Mouse (Mus musculus) limb, embryonic 15.5 days (tissue): ENCODE measurements around the gene P2rx3. TPM values are rescaled to one million over a fixed set of nuclear protein-coding genes. Genes with fewer than 3 reads are reported as not detected.

ENCODE experiments used
- ATAC-seq: fragments of 200-750 bp; cut with Nextera tagmentation; 2 replicates; pipeline ENCODE4 v1.8.0; 2017; ENCODE audit warnings: low read depth, moderate TSS enrichment; ENCODE audit not compliant: insufficient number of reproducible peaks, low FRiP score, low TSS enrichment
- H3K27ac ChIP-seq: fragments of 300-500 bp; sonication (generic); 2 replicates; pipeline ENCODE4 v1.5.1; 2015; ENCODE audit warnings: moderate library complexity, mild to moderate bottlenecking, inconsistent platforms
- H3K27me3 ChIP-seq: fragments of 300-500 bp; sonication (generic); 2 replicates; pipeline ENCODE4 v1.6.1; 2015; ENCODE audit warnings: inconsistent platforms
- H3K36me3 ChIP-seq: fragments of 300-500 bp; sonication (generic); 2 replicates; pipeline ENCODE4 v1.6.1; 2015; ENCODE audit warnings: inconsistent platforms
- H3K4me1 ChIP-seq: fragments of 300-500 bp; sonication (generic); 2 replicates; pipeline ENCODE4 v1.6.1; 2015; ENCODE audit warnings: inconsistent platforms
- H3K4me2 ChIP-seq: fragments of 300-500 bp; sonication (generic); 2 replicates; pipeline ENCODE4 v1.6.1; 2015; ENCODE audit warnings: mild to moderate bottlenecking, inconsistent platforms
- H3K4me3 ChIP-seq: fragments of 300-500 bp; sonication (generic); 2 replicates; pipeline ENCODE4 v1.5.1; 2015; ENCODE audit warnings: mild to moderate bottlenecking, inconsistent platforms
- H3K9ac ChIP-seq: fragments of 300-500 bp; sonication (generic); 2 replicates; pipeline ENCODE4 v1.6.1; 2015; ENCODE audit warnings: inconsistent platforms
- H3K9me3 ChIP-seq: fragments of 300-500 bp; sonication (generic); 2 replicates; pipeline ENCODE4 v1.6.1; 2016; ENCODE audit warnings: inconsistent platforms
- WGBS: fragments of 180-500 bp; shearing (Covaris S2); methylation state at CpG from one replicate; pipeline ENCODE4 v1.1.7; 2015; 5-methylcytosine and 5-hydroxymethylcytosine counted together
- polyA plus RNA-seq: library from polyadenylated mRNA; unstranded; fragments of >200 nt; fragmentation: Nextera tagmentation; extraction: Ambion mirVana; gene quantifications from 2 replicates; pipeline ENCODE4 v1.2.1, GENCODE M21; 2015

The P2rx3 gene
- 0.19 and 0.58 TPM in 2 replicates for polyA plus RNA-seq

DNA sequence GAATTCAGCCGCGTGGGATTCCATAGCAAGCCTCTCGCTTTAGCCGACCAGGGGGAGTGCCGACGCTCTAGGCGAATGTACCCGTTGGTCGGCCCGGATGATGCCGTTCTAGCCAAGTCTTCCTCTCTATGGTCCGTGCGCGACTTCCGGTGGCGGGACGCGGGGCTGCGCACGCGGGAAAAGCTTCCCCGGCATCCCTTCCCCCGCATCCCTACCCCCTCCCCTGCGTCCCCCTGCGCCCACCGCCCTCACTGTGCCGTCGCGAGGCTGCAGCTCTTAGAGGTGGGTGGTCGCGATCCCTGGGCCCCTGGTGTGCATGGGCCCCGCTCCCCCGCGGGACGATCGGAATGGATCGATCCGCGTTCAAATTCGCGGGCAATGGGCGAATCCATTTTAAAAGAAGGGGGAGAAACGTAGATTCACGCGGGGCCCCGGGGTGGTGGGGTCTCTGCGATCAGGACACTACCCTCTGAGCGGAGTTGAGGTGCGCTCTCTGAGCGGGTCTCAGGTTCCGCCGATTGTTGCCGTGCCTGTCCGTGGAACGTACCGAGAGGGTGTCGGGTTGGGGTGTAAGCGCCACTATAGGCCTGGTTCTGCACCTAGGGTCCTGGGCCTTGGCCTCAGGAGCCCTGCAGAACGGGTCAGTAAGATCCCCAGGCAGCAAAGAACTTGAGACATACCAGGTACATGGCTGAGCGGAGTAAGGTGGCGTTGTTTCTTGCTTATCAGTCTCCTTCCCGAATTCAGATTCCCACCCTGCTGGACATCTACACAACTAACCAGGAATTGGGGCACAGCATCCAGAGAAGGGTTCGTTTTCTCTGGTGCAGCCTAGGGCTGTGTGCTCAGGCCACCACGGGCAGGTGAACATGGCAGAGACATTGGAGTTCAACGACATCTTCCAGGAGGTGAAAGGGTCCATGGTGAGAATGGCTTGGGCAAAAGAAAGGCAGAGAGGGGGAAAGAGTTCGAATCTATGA is at the start of gene P2rx3, which contains the start of gene Ssrp1:
TSS of gene P2rx3 (minus strand) at position 416 of the 980 bp plus-strand sequence.
TSS of gene Ssrp1 (plus strand) at position 188 of the 980 bp plus-strand sequence.
- under 1% methylated on average over 66 of the region's 66 CpGs for WGBS
- peak; percentile 92 for ATAC-seq

GRCm38 (mm10) chr2:85073751-85074150 is 36.5 kb upstream of the P2rx3 start:
- peaks cover 8% of the 10 kb centered on the region; the same call in 1 of the 2 replicates for H3K4me1 ChIP-seq
- H3K9me3 ChIP-seq: no peaks in the 10 kb centered on the region
- no peak for ATAC-seq
- H3K9ac ChIP-seq: no peak overlapping the region
- no peak overlapping the region for H3K4me2 ChIP-seq
- no peak overlapping the region for H3K27ac ChIP-seq
- no peak overlapping the region for H3K4me3 ChIP-seq
- WGBS: 84% methylated on average over 5 of the region's 5 CpGs
- H3K36me3 ChIP-seq: peaks cover 51% of the 10 kb centered on the region
- no peaks in the 10 kb centered on the region for H3K27me3 ChIP-seq

More for the DNA sequence above, at the start of gene P2rx3, which contains the start of gene Ssrp1:
- Histone ChIP-seq H3K9ac (peak within 1 kb of the TSS; percentile 94), H3K4me3 (peak within 1 kb of the TSS; percentile 82), H3K4me1 (peaks cover 13% of the 10 kb centered on the region), H3K27ac (peak within 1 kb of the TSS; percentile 89), H3K36me3 (peaks cover 32% of the 10 kb centered on the region), H3K4me2 (peak within 1 kb of the TSS; percentile 63), H3K27me3 (no peaks in the 10 kb centered on the region), H3K9me3 (no peaks in the 10 kb centered on the region)

GRCm38 (mm10) chr2:85071921-85072320 is 34.7 kb upstream of the P2rx3 start:
- Histone ChIP-seq H3K4me2 (no peak overlapping the region), H3K4me1 (peaks cover 20% of the 10 kb centered on the region), H3K9me3 (no peaks in the 10 kb centered on the region), H3K9ac (no peak overlapping the region), H3K27me3 (no peaks in the 10 kb centered on the region), H3K27ac (no peak overlapping the region), H3K4me3 (no peak overlapping the region), H3K36me3 (peaks cover 45% of the 10 kb centered on the region)
- ATAC-seq: no peak
- 76% methylated on average over 5 of the region's 5 CpGs for WGBS

DNA sequence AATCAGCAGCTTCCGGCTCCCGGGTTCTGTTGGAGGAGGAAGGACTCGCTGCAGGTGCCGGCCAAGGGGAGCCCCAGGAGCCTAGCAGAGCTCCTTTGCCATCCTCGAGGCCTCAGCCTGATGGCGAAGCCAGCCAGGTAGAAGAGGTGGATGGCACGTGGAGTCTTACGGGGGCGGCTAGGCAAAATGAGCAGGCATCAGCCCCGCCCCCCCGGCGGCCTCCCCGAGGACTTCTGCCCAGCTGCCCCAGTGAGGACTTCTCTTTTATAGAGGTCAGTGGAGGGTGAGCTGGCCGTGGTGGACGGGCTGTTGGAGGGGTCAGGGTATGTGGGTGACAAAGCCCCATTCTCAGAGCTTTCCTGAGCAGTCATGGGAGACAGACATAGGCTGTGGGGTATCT is 32.8 kb upstream of the P2rx3 start:
- Histone ChIP-seq H3K4me2 (no peak overlapping the region), H3K4me3 (no peak overlapping the region), H3K27ac (peak overlapping the region; percentile 47; the same call in 1 of the 2 replicates), H3K9ac (no peak overlapping the region), H3K36me3 (peaks cover 58% of the 10 kb centered on the region), H3K4me1 (peaks cover 20% of the 10 kb centered on the region), H3K27me3 (no peaks in the 10 kb centered on the region), H3K9me3 (no peaks in the 10 kb centered on the region)
- WGBS: 67% methylated on average over 15 of the region's 15 CpGs
- no peak for ATAC-seq

DNA sequence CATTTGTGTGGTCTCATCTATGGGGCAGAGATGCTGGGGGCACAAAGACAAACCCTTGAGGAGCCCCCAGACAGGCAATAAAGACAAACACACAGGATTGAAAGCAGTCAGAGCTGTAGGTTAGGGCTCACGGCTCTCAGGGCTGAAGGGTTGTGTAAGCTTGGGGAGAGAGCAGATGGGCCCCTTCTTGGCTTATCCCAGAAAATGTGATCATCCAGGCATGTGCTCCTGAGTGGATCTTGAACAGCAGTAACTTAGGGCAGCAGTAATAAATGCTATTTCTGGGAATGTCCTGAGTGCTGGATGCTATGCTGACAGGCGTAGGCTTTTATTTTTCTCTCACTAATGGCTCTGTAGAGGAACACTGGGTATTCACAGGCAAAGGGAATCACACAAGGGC is 31.4 kb upstream of the P2rx3 start:
- peaks cover 63% of the 10 kb centered on the region for H3K36me3 ChIP-seq
- WGBS: 73% methylated on average over 2 of the region's 2 CpGs
- no peak overlapping the region for H3K4me3 ChIP-seq
- peaks cover 25% of the 10 kb centered on the region for H3K4me1 ChIP-seq
- H3K27ac ChIP-seq: no peak overlapping the region; the same call in 1 of the 2 replicates
- no peaks in the 10 kb centered on the region for H3K27me3 ChIP-seq
- no peak for ATAC-seq
- no peak overlapping the region for H3K4me2 ChIP-seq
- no peak overlapping the region for H3K9ac ChIP-seq
- no peaks in the 10 kb centered on the region for H3K9me3 ChIP-seq

- Histone ChIP-seq H3K4me1 (peaks cover 29% of the 10 kb centered on the region), H3K9ac (no peak overlapping the region), H3K27me3 (no peaks in the 10 kb centered on the region), H3K4me3 (no peak overlapping the region), H3K36me3 (peaks cover 65% of the 10 kb centered on the region), H3K9me3 (no peaks in the 10 kb centered on the region), H3K27ac (peak overlapping the region; percentile 9), H3K4me2 (no peak overlapping the region)
- WGBS: 62% methylated on average over 10 of the region's 10 CpGs
- ATAC-seq: 0 out of 2 replicates have a peak, but pooled peaks have one; percentile 15
Observed at GRCm38 (mm10) chr2:85067903-85068625, 30.8 kb upstream of the P2rx3 start.

- Histone ChIP-seq H3K9ac (no peak overlapping the region), H3K4me1 (peaks cover 30% of the 10 kb centered on the region), H3K36me3 (peaks cover 66% of the 10 kb centered on the region), H3K27ac (no peak overlapping the region), H3K4me2 (no peak overlapping the region), H3K27me3 (no peaks in the 10 kb centered on the region), H3K9me3 (no peaks in the 10 kb centered on the region), H3K4me3 (no peak overlapping the region)
- WGBS: 94% methylated on average over 5 of the region's 5 CpGs
- no peak for ATAC-seq
Observed at GRCm38 (mm10) chr2:85066937-85067336, 29.7 kb upstream of the P2rx3 start.

DNA sequence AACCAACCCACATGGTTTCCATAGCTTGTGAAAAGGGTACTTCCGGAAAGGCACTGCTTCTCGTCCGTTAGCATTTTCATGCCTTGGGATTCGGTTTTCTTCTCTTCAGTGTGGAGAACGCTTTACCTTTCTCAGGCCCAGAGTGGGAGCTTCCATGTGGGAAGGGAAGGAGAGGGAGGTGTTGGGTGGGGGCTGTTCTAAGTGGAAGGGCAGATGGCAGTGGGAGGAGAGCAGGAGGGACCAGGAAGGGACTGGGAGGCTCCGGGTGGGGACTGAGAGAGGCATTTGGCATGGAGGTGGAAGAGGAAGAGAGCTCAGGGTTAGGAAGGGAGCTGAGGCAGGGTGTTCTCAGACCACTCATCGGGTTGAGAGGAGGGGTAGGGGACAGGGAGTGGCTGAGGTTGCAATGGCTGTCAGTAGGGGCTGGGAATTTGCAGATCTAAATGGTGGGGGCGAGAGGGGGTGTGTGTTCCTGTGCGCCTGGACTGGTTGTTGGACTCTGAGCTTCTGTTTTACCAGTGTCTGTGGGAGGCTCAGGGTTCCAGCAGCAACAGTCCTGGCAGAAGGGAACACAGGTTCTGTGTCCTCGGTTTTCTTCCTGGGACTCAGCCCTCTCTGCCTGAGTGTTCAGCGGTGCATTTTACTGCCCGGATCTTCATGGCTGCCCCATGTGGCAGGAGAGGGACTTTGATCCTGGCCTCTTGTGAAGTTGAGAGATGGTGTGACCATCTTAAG is 28.0 kb upstream of the P2rx3 start:
- Histone ChIP-seq H3K4me1 (peaks cover 38% of the 10 kb centered on the region), H3K4me2 (no peak overlapping the region), H3K36me3 (peaks cover 52% of the 10 kb centered on the region), H3K9ac (no peak overlapping the region), H3K27me3 (no peaks in the 10 kb centered on the region), H3K9me3 (no peaks in the 10 kb centered on the region), H3K27ac (no peak overlapping the region), H3K4me3 (no peak overlapping the region)
- no peak for ATAC-seq
- WGBS: 62% methylated on average over 12 of the region's 12 CpGs

GRCm38 (mm10) chr2:85061107-85061541 is 23.9 kb upstream of the P2rx3 start:
- peak overlapping the region; percentile 82 for H3K27ac ChIP-seq

DNA sequence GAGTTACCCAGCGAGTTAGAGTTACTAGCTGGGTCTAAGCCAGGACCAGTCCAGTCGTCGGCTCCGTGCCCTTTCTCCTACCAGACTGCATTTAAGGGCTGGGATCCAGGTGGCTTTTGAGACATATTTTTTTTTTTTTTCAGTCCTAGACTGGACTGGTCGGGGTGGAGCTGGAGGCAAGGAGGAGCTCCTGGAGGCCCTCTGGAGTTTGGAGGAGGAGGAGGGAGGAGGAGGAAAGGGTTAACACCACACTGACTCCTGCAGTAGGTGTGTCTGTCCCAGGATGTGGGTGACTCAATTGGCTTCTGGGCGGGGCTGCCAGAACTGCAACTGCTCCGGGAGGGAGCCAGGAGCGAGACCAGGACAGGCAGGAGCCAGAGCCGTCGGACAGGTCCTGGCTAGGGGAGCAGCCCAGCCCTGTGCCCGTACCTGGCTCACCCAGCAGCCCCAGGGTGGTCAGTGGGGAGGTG is 23.4 kb upstream of the P2rx3 start:
- H3K36me3 ChIP-seq: peaks cover 82% of the 10 kb centered on the region
- no peaks in the 10 kb centered on the region for H3K9me3 ChIP-seq
- H3K4me1 ChIP-seq: peaks cover 36% of the 10 kb centered on the region
- H3K27me3 ChIP-seq: no peaks in the 10 kb centered on the region
- peak overlapping the region; percentile 47 for H3K4me3 ChIP-seq
- 4% methylated on average over 11 of the region's 11 CpGs for WGBS
- H3K4me2 ChIP-seq: peak overlapping the region; percentile 60
- ATAC-seq: peak; percentile 63
- peak overlapping the region; percentile 82 for H3K27ac ChIP-seq
- H3K9ac ChIP-seq: 0 out of 2 replicates have a peak overlapping the region, but pooled peaks have one; percentile 33

More at GRCm38 (mm10) chr2:85061107-85061541, 23.9 kb upstream of the P2rx3 start:
- 0 out of 2 replicates have a peak overlapping the region, but pooled peaks have one; percentile 33 for H3K9ac ChIP-seq
- 14% methylated on average over 10 of the region's 10 CpGs for WGBS
- peak overlapping the region; percentile 60 for H3K4me2 ChIP-seq
- H3K4me1 ChIP-seq: peaks cover 36% of the 10 kb centered on the region
- H3K9me3 ChIP-seq: no peaks in the 10 kb centered on the region
- H3K4me3 ChIP-seq: peak overlapping the region; percentile 47
- ATAC-seq: peak; percentile 32; the same call in 1 of the 2 replicates
- H3K27me3 ChIP-seq: no peaks in the 10 kb centered on the region
- H3K36me3 ChIP-seq: peaks cover 77% of the 10 kb centered on the region

DNA sequence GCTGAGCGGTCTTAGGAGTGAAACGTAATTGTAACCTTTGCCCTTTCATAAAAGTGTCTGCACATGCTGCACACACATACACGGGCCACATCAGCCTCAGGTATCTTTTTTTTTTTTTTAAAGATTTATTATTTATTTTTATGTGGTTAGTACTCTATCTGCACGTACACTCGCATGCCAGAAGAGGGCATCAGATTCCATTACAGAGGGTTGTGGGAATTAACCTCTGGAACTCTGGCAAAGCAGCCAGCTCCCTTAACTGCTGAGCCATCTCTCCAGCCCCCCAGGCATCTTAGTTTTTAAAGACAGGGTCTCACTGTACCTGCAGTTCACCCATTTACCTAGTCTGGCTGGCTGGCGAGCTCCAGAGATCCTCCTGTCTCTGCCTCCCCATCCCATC is 22.4 kb upstream of the P2rx3 start:
- H3K4me1 ChIP-seq: peaks cover 36% of the 10 kb centered on the region
- no peak overlapping the region for H3K4me2 ChIP-seq
- WGBS: 80% methylated on average over 6 of the region's 6 CpGs
- ATAC-seq: no peak
- H3K9me3 ChIP-seq: no peaks in the 10 kb centered on the region
- no peak overlapping the region for H3K4me3 ChIP-seq
- H3K9ac ChIP-seq: no peak overlapping the region
- peak overlapping the region; percentile 82 for H3K27ac ChIP-seq
- no peaks in the 10 kb centered on the region for H3K27me3 ChIP-seq
- H3K36me3 ChIP-seq: peaks cover 84% of the 10 kb centered on the region
